Mouse (Mus musculus): ENCODE results near the gene Prdm1.

Prdm1 gene

GRCm38 (mm10) chr10:44456757-44457595, 71.3 kb downstream of the Prdm1 start:
- DNase-seq = no peak

DNA sequence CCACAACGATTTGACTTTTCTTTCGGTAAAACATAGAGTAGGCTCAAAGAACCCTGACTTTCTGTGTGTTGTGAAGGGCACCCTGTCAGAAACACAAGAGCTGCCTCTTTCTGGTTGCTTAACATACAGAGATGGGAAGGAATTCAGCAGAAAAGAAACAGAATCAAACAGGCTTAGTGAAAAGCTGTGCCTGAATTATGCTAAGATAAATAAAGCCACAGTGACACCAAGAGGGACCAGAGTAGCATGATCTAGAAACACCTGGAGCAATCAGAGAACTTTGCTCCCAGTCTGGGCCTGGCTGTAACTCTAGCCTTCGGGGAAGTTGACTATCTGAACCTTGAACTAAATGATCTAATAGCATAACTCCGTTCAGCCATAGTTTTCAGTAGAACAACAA, 73.5 kb downstream of the Prdm1 start:
- DNase-seq = no peak

DNA sequence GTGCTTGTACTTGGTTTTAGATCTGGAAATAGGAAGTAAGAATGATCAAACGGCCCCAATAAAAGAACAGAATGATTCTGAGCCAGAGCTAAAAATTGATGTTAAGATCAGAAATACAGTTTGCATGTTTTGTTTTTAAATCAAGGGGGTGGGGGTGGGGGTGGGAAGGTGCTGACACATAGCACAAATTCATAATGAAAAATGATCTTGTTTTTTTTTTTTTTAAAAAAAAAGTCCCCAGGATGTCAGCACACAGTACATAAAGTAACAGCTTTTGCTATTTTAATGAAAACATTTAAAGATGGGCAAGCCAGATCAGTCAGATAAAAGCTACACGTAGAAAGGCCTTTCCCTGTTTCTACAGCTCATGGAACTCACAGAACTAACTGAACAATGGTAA, 74.2 kb downstream of the Prdm1 start:
- no peak for DNase-seq

DNA sequence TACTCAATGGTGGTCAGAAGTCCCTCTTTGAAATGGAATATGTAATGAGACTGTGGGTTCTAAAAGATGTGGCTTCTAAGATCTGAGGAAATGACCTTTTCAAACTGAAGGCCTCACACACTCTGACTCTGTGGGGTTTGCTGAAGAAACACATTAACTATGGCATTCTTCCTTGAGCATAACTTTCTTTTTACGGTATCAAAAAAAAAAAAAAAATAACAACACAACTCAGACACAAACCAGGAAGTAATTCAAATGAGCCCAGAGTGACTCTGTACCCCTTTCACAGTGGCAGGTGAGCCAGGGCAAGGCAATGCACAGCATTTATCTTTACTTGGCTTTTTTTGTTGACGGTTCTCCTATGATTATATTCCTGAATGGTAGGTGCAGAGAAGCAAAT, 77.5 kb downstream of the Prdm1 start:
- DNase-seq = no peak

DNA sequence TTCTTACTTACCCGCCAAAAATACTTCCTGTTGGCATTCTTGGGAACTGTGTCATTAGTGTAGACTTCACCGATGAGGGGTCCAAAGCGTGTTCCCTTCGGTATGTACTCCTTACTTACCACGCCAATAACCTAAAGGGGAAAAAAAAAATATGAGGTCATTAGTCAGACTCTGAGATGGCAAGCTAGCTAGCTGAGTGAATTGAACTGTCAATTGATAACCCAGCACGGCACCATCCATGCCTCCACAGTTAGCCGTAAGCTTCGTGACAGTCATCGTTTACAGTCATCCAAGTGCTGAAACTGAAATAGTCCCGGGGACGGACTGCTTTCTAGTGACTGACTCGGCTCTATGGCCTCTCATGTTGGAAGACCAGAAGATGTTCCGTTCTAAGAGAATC, 78.2 kb downstream of the Prdm1 start:
- DNase-seq = no peak

GRCm38 (mm10) chr10:44449666-44450065, 78.6 kb downstream of the Prdm1 start:
- no peak for DNase-seq

GRCm38 (mm10) chr10:44448165-44448564, 80.1 kb downstream of the Prdm1 start:
- DNase-seq = no peak

GRCm38 (mm10) chr10:44447406-44448139, 80.7 kb downstream of the Prdm1 start:
- no peak for DNase-seq

GRCm38 (mm10) chr10:44447001-44447400, 81.3 kb downstream of the Prdm1 start:
- DNase-seq = no peak

DNA sequence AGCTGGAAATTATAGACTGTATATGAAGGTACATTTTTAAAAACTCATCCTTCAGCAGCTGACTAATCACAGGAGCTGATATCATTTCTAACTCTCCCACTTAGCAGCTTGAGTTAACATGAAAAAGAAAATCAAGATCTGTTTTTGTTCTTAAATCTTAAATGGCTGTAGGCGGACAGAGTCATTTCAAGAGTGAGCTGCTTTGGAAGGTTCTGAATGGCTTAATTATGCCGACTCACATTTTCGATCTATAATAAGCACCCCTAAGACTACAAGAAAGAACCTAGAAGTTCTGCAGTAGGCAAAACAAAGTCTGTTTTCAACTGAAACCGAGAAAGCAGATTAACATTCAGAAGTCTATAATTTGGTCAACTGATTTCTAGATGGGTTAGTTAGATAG, 83.9 kb downstream of the Prdm1 start:
- DNase-seq = no peak

DNA sequence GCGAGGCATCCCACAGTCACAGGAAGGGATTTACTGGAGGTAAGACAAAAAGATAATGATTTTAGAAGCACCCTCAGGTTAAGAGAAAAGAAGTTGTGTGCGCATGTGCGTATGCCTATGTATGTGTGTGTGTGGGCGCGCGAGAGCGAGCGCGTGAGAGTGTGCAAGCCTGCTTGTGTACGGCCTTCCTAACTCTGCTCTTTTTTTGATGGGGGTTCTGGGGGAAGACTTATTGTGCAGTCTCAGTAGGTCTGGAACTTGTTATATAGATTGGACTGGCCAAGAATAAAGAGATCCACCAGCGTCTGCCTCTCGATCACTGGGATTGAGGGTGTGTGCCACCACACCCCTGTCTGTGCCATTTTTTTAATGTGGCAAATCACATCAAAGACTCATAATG, 84.6 kb downstream of the Prdm1 start:
- DNase-seq = no peak

- no peak for DNase-seq
Observed at GRCm38 (mm10) chr10:44439732-44440131, 88.6 kb downstream of the Prdm1 start.

- DNase-seq = no peak
Observed at GRCm38 (mm10) chr10:44437614-44438013, 90.7 kb downstream of the Prdm1 start.

GRCm38 (mm10) chr10:44435956-44436355, 92.3 kb downstream of the Prdm1 start:
- DNase-seq = no peak

- peak; percentile 40 for DNase-seq
Observed at GRCm38 (mm10) chr10:44434702-44435181, 93.6 kb downstream of the Prdm1 start.

- DNase-seq = no peak
Observed at GRCm38 (mm10) chr10:44432235-44432634, 96.1 kb downstream of the Prdm1 start.

GRCm38 (mm10) chr10:44431689-44432088, 96.6 kb downstream of the Prdm1 start:
- DNase-seq = no peak

DNA sequence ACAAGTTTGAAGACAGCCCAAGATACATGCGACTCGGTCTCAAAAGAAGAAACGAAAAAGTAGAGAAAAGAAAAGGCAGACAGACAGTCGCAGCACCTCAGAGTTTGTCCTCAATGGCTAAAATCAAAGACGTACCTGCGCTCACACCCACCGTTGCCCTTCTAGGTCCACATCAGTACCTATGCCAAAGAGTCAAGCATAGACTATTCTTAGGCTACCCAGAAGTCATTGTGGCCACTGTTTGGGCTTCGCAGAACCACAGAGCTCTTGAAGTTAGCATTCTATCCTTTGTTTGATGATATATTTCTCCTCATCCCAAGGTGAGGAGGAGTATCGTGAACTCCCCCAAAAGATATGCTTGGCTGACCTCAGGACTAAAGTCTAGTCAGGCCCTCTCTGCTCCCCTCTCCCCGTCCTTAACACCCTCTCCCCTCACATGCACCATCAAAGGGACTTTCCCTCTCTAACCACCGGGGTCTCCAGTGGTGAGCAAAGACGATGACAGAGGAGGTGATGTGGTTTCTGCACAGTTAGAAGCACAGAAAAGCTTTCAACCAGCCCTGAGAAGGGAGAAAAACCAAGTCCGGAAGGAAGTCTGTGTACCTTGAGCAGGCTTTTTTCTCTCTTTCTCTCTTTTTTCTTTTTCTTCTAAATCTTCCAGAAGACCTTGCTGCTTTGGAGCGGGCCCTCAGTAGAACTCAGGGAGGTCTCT, 99.0 kb downstream of the Prdm1 start:
- no peak for DNase-seq

- DNase-seq = no peak
Observed at GRCm38 (mm10) chr10:44427891-44428361, 100.4 kb downstream of the Prdm1 start.

GRCm38 (mm10) chr10:44427426-44427825, 100.9 kb downstream of the Prdm1 start:
- DNase-seq = no peak

GRCm38 (mm10) chr10:44425013-44425412, 103.3 kb downstream of the Prdm1 start:
- no peak for DNase-seq

DNA sequence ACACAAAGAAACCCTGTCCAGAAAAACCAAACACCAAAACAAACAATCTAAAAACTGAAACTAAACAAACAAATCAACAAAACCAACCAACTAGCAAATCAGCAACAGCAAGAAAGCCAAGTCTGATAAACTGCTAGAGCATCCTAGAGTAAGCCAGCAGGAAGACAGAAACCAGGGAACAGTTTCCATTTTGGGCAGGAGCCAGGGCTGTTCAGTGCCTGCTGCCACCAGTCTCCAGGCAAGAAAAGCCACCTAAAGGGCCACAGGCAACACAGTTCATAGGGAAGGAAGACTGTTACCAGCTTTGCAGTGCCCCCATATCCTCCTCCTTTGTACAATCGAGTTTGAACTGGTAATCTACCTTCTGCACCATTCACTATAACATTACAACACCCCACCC, 106.4 kb downstream of the Prdm1 start:
- DNase-seq = no peak

- DNase-seq = no peak
Observed at GRCm38 (mm10) chr10:44420211-44420610, 108.1 kb downstream of the Prdm1 start.
